Comparison of ENCODE assay signal across 9 mouse cellular contexts in the genomic region with DNA sequence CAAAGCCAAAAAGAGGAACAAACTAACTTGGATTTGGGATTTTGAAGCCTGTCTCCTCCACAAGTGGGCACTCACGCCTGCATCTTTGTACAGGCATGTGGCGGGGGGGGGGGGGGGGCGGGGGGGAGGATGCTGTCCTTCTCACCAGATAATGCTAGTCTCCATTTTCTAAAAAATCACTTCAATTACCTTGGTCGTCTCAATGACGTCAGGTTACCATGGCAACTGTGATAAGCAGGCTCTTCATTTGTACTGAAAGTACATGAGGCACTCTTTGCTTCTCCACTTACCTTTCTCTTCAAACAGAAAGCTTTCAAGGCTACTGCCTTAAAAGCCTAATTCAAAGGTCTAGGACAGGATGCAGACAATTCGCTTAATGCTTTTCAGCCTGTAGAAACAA. TPM values are rescaled to one million over a fixed set of nuclear protein-coding genes. Genes with fewer than 3 reads are reported as not detected.
A peak's percentile ranks its signal among the peaks of the same experiment; 100 is the strongest.
DNase-seq lines count a peak whose midpoint lies in the region; TF ChIP-seq lines count a peak whose summit lies in the region.
"Had no signal": no experiment of that assay in that cellular context is flagged by ENCODE, and none has a peak within 500 bp of the region (broad histone marks: within the 10 kb centered on the region; RNA-seq: fewer than 3 reads in every experiment).

No protein-coding gene starts in this region.

- peak; percentile 2 for DNase-seq in cerebellum, adult 9-11 months
- DNase-seq in cerebellum, adult 11-12 months = no peak
- peak; percentile 30 to 39 for DNase-seq in adrenal gland, postnatal 36 days
- DNase-seq in layer of hippocampus, adult 2 months (ENCODE audit: low spot score in 2 of 2) = peak; percentile 13 to 29
- DNase-seq in naive thymus-derived CD4-positive, alpha-beta T cell, adult 2 months (ENCODE audit: low read depth) = peak; percentile 72
- no peak for DNase-seq in ovary, postnatal 14 days (ENCODE audit: low spot score)
- DNase-seq in thymus, postnatal 0 days (ENCODE audit: low spot score) = no peak
- no peak for DNase-seq in heart, adult 11 months

- H3K4me3 ChIP-seq in layer of hippocampus, adult 2 months = no peak overlapping the region; the same call in 1 of the 2 replicates

- no peak for TF ChIP-seq CTCF in layer of hippocampus, adult 2 months (conservative IDR thresholded peaks at IDR 0.05)

- H3K27ac ChIP-seq in layer of hippocampus, adult 2 months = peak overlapping the region; percentile 56

RNA-seq across cellular contexts. Expression of a gene that starts 49.1 kb away (rescaled TPM):
- 10 to 100 TPM; 18.8 to 34.0 TPM for total RNA-seq in adrenal gland, postnatal 36 days (2021)
- 100 to 1,000 TPM; 193 to 204 TPM for total RNA-seq in layer of hippocampus, adult 2 months (2021)
- 0.20 and 0.33 TPM in 2 replicates for polyA plus RNA-seq in thymus, postnatal 0 days (2015; fragmentation: Nextera tagmentation; extraction: Ambion mirVana)
- total RNA-seq: neutrophil, adult 5-6 weeks had no signal

Comparison
In these comparisons a context has a peak if more than half of its experiments do, and no peak if none do; other contexts are left out.
1. DNase-seq: peak in cerebellum, adult 9-11 months (single experiment), adrenal gland, postnatal 36 days (2 of 2), layer of hippocampus, adult 2 months (2 of 2) and naive thymus-derived CD4-positive, alpha-beta T cell, adult 2 months (single experiment); none in cerebellum, adult 11-12 months (single experiment), ovary, postnatal 14 days (single experiment), thymus, postnatal 0 days (single experiment) and heart, adult 11 months (single experiment).
2. RNA of a gene that starts 49.1 kb away (total RNA-seq): 193 to 204 TPM in layer of hippocampus, adult 2 months; 18.8 to 34.0 TPM in adrenal gland, postnatal 36 days; every median in the first group is over 4 times any median in the second.